Mouse (Mus musculus) cerebellum, postnatal 14 days (tissue): Measurements from ENCODE around the gene Sag.

ENCODE experiments used
- DNase-seq, 2 experiments: peaks; one replicate each; pipeline ENCODE4 v3.0.0; 2021; ENCODE audit warnings: mixed read lengths in 2 of 2

The Sag gene

DNA sequence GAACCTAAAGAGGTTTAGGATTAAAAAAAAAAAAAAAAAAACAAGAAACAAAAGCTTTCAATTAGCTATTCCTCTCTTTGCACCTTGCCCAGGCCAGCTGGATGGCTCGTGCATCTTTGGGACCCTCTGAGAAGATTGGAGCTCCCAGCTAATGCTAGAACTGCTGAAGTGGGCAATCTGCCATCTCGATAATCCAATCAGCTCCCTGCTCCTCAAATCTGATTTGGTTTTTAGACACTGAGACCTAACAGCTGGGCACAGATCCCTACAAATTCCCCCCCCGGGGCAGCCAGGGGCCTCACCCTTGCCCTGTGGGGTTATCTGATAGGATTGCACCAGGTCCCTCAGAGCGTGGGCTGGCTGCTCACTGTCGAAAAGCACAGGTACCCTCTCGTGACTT, at the start of gene Sag:
Gene Sag, plus strand, starts transcription at position 105 of the 400 bp plus-strand sequence.
- no peak for DNase-seq

DNA sequence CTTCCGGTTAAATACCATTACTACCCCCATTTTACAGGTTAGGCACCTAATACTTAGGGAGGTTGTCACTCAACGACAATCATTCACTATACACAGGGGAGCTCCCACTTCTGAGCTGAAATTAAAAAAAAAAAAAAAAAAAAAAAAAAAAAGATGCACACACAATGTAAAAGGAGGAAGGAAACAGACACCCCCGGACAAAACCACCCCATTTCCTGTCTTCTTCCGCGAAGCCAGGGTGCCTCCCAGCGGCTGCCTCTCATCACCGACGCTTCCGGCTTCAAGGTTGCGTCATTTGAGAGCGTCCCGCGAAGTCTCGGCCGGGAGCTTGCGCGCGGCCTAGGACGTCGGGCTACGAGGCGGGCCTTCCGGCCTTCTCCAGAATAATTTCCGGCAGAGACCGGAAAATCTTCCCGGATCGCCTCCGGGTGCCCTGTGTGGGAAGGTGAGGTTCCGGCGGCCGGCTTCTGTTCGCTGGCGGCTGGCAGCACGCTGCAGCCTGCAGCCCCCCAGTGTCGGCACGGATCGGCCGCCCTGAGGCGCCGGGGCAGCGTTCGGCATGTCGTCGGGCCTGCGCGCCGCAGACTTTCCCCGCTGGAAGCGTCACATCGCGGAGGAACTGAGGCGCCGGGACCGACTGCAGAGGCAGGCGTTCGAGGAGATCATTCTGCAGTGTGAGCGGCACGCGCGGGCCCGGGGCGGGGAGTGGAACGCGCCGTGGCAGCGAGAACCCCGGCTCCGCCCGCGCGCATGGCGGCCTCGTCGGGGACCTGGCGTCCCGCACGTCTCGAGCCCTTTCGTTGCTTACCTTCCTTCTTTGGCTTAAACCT, 47.6 kb upstream of the Sag start, which contains the start of gene Atg16l1:
Gene Atg16l1, plus strand, starts transcription at position 230 of the 830 bp plus-strand sequence.
- peak; percentile 93 to 96 for DNase-seq

DNA sequence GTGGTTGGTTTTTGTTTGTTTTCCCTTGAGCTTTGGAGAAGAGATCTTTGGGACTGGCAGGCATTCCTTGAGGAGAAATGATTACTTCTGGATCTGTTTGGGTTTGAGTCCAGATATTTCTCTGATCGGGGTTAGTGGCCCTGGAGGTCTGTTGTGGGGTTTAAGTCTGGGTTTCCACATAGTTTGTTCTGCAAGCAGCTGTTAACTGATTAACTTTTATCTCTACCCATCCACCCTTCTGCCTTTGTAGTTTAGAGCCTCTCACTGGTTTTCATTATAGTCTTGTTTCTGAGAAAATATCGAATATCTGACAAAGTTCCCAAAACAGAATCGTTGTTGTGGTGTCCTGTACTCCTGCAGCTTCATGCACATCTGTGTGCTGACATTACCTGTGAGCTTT, 39.7 kb upstream of the Sag start:
- no peak for DNase-seq

DNA sequence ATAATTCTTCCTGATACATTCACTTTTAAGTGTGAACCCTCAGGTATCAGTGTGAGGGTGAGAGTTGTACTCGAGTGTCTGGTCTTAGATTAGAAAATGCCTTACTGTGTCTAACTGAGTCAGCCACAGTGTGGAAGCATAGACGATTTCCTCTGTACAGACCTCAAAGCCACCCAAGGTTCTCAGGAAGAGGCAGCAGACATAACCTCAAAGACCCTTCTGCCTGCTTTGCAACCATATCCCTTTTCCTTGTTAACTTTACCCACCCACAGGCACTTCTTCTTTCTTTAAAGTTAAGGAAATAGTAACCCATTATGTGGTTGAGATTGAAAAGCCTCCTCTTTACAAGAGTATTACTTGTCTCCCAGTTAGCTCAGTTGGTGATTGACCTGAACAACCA, 37.7 kb upstream of the Sag start:
- no peak for DNase-seq

DNA sequence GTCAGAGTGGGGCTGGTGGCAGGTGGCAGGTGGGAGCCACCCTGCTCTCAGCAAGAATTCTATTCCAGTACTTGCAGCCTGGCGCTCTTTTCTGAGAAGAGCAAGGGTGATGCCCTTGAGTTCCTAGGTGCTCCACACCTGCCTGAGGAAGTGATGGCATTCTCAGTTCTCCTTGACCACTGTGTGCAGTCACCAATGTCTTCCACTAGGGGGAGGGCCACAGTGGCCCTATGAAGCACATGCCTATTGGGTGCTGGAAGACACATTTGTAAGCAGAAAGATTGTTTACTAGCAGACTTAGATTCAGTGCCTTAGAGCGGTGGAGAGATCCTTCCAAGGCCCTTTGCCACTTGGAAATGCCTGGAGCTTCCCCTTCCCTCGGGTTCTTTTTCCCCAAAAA, 37.2 kb upstream of the Sag start:
- DNase-seq: no peak

DNA sequence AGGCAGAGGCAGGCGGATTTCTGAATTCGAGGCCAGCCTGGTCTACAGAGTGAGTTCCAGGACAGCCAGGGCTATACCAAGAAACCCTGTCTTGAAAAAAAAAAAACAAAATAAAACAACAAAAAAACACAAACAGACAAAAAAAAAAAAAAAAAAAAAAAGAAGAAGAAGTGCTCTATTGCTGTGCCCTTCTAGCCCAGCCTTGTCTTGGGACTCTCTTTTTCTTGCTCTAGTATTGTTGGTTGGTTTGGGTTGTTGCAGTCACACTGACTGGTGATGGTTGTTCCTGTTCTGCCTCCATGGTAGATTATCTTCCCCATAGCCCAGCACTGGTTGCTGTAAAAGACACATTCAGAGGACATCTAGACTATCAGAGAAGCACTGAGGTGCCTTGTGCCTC, 34.2 kb upstream of the Sag start:
- DNase-seq: no peak

DNA sequence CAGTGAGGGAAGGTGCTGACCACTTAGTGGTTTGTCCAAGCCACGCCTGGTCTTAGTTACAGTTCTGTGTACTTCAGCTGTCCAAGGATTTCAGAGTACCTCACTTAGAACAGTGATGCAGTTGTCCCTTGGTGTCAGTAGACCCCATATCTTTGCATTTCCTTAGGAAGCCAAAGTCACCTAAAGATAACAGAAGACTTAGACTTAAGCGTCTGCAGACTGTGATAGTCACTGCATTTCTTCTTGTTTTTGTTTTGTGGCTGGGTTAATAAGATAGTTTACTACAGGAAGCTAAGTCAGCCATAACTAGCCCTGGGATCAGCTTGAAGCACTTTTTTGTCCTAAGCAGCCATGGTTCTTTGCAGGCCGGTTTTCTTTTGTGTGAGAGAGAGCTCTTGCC, 33.0 kb upstream of the Sag start:
- DNase-seq: no peak

DNA sequence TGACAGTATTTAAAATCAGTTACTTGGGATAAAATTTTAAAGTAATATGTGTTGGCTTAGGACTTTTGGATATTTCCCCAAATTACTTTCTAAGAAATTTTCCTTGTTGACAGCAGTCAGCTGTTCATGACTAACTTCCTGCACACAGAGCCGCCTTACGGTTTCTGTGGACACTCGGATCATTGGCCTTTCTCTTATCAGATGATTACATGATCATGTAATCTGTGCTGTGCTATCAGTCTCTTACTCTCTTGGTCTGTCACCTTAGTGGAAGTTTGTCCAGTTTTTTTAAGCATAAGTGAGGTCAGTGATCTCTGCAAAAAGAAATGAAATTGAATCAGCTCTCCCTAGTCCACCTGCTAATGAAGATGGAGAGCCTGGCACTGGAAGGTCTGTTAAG, 31.8 kb upstream of the Sag start:
- no peak for DNase-seq

DNA sequence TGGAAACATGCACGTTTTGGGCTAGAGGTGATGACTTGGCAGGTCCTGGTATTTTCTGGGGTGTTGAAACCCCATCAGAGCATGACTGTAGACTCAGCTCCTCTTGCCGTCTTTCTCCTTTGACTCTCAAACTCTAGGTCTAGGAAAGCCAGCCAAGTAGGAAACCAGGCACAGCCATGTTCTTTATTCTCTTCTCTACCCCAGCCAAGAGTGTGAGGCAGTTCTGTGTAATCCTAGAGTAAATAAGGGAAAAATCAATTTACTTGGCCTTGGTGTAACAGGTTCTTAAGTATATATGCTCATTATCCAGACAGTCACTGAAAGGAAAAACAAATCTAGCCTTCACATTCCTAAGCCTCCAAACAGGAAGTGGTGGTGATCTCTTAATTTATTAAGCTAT, 30.1 kb upstream of the Sag start:
- DNase-seq: no peak

DNA sequence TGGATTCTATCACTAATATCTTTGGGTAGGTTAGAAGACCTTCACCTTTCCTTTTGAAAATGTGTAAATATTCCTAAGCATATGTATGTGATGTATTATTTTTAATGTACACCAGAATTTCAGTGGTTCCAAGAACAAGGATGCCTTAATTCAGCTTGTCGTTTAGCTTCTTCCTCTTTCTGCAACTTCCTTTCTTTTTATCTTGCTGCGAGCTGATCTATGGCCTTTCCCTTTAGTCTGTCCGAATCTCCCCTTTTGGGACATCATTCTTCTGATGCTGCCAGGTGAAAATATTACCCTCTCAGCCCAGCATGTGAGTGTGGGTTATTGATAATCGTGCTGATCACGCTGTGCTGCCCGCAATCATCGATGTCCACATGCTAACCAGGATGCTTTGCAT, 28.6 kb upstream of the Sag start:
- no peak for DNase-seq

DNA sequence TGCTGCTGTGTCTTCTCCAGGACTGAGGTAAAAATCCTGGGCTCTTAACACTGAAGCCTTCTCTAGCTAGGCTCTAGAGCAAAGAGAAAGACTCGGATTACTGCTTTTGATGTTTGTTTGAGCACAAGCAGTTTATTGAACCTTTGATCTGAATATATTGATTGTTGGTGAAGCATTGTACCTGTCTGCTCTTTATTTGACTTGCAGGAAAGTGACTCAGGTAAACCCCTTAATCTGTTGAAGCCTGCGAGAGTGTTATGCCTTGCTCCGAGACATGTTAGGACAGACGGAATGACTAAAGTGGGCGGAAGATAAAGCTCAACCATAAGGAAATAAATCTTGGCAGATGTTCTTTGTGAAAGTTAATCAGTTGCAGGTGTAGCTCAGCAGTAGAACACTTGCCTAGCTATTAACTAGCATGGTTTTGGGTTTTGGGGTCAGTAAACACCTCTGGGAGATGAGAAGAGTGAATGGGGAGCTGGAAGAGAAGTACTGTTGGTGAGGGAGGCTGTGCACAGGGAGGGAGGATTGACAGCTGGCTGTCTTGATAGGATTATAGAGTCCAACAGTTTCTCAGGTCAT, 24.2 kb upstream of the Sag start:
- DNase-seq: no peak

DNA sequence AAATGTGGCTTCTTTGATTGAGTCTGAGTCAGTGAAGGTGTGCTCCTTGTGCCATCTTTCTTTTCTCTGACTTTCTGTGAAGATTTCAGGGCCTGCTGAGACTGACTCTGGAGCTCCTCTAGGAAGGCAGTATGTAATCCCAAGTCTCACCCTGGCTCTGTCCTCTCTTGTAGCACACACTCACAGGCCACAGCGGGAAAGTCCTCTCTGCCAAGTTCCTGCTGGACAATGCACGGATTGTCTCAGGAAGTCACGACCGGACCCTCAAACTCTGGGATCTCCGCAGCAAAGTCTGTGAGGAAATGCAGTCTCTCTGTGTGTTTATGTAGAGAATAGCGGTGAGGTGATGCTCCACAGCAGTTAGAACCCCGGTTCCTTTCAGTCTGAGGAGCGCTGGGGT, 17.8 kb upstream of the Sag start:
- no peak for DNase-seq

DNA sequence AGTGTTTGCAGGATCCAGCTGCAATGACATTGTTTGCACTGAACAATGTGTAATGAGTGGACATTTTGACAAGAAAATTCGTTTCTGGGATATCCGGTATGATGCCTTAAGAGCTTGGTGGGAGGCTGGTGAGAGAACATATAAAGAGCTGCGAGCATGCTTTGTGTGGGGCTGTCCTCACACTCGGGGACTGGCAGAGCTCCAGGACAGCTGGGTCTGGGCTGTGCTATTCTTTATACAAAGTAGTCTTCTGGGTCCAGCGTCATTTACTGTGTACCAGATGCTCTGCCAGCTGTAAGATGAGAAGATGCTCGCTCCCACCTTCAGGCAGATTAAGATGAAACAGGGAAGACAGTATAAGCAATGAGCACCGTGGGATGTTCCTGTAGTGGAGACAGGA, 17.2 kb upstream of the Sag start:
- peak in 1 of 2 experiments; percentile 28 for DNase-seq

DNA sequence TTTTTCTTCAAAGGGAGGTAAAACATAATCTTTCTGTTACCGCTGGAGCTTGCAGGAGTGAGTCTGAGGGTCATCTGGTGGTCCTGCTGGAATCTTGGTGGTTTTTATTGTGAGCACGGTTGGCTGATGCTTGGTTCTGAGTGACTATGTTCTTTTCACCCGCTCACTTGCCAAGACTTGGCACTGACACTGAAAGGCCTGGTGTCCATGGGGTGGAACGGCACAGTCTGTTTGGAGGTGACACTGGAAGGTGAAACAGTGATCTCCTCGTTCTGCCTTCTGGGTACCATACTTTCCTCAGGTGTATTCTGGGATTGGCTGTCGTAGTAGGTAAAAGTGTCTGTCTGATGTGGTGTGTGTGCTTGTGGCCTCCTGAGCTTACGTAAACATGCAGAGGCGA, 13.8 kb upstream of the Sag start:
- peak; percentile 22 to 30 for DNase-seq

DNA sequence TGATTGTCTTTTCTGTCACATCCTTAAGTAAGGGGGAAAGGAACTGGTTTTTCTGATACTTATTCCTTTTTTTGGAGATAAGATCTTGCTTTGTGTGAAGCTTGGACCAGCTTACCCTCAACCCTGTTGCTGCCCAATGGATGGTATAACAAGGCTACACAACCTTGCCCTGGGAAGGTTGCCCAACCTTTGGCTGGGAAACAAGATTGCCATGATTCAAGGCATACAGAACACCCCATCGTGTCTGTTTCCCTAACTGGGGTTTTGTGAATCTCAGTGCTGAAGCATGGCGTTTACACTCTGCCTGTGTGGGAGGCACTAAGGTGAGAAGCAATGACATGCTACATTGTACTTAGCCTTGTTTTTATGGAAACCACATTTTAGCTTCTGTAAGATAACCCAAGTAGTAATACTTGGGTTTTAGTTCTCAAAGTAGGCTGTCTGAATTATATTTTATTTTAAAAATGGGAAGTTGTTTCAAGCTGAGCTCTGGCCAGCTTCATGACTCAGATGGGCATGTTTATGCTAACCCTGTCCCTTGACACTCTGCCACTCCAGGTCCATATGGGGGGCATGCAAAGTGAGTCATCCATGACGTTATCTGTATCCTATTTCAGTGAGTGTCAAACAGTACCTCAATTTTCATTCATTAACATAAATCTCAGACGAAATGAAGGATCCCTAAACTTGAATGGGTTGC, 10.9 kb upstream of the Sag start:
- DNase-seq: no peak

DNA sequence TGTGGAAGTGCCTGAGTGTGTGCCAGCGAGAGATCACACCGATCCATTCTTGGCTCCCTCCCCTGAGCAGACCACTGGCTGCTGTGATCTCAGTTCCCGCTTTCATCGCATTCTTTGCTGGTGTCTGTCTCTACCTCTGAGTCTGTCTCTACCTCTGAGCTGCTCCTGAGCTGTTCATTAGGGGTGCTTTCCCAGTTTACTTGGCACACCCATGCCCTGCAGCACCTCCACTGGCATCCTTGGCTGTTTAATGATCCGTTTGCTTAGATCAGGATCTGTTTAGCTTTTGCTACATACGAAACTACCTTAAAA, 10.4 kb upstream of the Sag start:
- no peak for DNase-seq

DNA sequence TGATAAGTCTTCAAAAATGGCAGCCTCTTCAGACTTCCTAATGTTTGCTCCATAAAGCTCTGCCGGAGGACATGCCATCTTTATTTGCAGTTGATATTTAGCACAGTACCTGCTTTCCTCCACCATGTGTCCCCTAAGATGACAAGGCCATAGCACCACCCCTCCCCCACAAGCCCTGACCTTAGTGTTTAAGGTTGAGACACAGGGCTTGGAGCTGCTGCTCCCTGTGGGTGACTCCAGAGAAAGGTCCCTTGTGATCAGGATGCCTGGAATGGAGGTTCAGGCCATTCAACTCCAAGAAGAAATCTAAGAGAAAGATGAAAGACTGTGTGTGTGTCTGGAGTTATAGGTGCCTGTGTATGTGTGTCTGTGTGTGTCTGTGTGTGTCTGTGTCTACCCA, 5.8 kb upstream of the Sag start:
- DNase-seq: no peak

DNA sequence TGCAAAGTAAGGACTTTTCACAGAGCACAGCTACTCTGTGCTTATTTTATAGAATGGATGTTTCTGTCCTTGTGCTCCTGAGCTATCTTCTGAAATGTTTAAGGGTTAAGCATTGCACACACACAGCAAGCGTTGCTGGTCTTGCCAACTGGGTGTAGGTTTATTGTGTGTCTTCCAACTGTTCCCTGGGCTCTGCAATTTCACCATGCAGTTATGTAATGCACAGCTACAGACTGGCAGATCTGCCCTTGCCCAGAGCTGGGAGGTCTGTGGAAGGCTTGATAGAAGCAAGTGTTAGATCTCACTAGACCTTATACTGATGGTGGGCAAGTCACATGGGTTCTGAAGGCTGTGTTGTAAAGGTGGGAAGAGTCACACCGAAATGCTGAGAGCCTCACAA, 5.2 kb upstream of the Sag start:
- peak; percentile 27 to 37 for DNase-seq

DNA sequence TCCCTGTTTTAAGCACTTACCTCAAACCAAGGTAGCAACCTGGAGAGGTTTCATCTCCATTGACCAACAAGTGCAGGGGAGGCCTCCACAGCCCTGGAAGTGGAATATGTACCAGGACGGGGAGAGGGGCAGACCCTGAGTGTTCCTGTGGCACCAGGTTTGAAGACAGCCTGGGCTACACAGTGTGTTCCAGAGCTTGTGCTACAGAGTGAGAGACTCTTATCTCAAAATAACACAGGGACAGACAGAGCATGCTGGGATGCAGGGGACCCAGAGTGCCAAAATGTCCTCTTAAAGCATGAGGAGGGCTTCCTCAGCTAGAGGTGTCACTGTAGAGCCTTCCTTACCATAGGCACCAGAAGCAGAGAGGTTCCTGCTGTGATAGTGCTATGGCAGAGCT, 4.3 kb downstream of the Sag start:
- DNase-seq: no peak

DNA sequence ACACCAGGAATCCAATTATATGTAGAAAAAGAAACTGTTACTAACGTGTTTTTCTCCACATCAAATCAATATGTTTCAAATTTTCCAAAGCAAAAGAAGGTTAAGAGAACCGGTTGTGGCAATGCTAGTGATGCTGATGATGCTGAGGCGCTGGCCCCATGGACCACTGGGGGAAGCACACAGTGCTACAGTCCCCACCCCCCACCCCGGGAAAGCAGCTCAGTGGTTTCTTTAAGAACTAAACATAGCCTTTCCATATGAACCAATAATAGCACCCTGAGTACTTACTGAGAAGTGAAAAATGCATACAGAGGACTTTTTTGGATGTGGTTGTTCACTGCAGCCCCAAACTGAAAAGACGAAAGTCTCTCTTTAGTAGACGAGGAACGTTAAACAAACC, 7.9 kb downstream of the Sag start:
- DNase-seq: no peak

DNA sequence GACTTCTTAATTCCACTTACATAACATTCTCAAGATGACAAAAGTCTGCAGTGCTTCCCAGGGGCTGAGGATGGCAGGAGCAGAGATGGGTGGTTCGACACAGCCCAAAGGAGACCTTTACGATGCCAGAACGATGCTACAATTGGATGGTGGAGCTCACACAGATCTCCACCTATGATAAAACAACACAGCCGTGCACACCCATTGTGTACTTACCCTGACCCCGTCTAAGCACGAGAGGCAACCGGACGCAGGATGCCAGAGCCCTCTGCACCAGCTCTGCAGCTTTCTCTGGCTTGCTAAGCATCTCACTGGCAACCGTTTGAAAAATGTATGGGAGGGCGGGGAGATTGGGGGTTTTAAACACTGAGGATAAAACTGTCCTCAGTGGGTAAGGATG, 8.6 kb downstream of the Sag start:
- no peak for DNase-seq

DNA sequence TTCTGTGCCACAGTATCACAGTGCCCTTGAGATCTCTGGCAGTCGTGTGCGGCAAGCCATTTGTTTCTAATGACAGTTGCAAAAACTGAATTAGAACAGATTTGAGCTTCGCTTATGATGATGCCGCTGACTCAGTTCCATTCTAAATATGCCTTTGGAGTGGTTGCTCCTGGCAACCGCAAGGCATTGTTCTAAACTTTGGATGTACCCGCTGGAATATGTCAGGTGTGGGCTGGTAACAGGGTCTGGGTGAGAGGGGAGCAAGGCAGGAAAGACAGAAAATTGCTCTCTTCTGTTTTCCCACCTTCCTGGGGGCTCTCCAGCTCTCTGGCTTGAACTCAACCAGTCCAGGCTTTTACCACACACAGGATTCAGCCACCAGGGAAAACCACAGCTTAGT, 9.7 kb downstream of the Sag start:
- DNase-seq: no peak

DNA sequence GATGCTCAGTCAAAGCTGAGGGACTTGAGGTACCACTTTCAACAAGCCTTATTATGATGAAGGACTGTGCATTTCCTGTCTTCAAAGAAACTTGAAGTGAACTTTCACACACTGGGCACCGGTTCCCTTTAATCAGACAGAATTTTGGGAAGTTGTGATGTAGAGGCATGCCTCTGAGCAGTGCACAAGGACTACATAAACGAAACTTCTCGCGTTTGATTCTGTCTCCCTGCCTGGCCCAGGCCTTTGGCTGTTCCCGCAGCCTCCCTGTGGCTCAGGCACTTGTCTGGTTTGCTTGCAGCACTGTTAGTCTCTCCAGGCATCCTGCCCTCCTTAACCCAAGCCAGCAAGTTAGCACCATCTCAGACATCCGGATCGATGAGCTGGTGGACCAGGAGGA, 10.2 kb downstream of the Sag start:
- peak; percentile 17 to 40 for DNase-seq

DNA sequence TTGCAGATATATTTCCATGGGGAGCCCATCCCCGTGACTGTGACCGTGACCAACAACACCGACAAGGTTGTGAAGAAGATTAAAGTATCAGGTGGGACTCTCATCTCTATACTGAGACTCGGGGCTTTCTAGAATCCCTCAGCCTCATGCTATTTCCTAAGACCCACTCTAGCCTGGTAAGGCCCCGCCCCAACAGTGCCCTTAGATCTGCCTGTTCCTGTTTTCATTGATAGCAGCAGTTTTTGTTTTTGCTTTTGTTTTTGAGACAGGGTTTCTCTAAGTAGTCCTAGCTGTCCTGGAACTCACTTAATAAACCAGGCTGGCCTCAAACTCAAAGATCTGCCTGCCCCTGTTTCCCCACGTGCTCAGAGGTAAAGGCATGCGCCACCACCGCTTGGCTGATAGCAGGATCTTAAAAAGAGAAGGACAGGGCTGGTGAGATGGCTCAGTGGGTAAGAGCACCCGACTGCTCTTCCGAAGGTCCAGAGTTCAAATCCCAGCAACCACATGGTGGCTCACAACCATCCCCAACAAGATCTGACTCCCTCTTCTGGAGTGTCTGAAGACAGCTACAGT, 21.0 kb downstream of the Sag start:
- no peak for DNase-seq
